Mouse (Mus musculus): ENCODE results near the gene She. TPM values are rescaled to one million over a fixed set of nuclear protein-coding genes. Genes with fewer than 3 reads are reported as not detected.
"Not testable (repeated sequence)": the region's sequence is repeated elsewhere in the genome, so short reads cannot be mapped to it uniquely, and the experiment has no call there.

The She gene
- polyA plus RNA-seq (2015; fragmentation: Nextera tagmentation; extraction: Ambion mirVana): 2.8 and 3.2 TPM in 2 replicates

- 0 out of 2 replicates have a peak, but pooled peaks have one; percentile 10 for ATAC-seq (ENCODE audit: insufficient number of reproducible peaks, insufficient read depth, low FRiP score, low TSS enrichment, low read depth)
- Histone ChIP-seq H3K4me3 (peak within 1 kb of the TSS; percentile 52), H3K36me3 (no peaks in the 10 kb centered on the region), H3K27ac (peak within 1 kb of the TSS; percentile 48; the same call in 1 of the 2 replicates), H3K4me2 (peak within 1 kb of the TSS; percentile 72), H3K27me3 (peaks cover 76% of the 10 kb centered on the region), H3K4me1 (peaks cover 12% of the 10 kb centered on the region), H3K9me3 (no peaks in the 10 kb centered on the region), H3K9ac (peak within 1 kb of the TSS; percentile 70)
- 3% methylated on average over 95 of the region's 96 CpGs for WGBS
Measured at GRCm38 (mm10) chr3:89830815-89831591, at the start of gene She. She (plus strand) TSS chr3:89831370.

GRCm38 (mm10) chr3:89781640-89782039 lies 49.5 kb upstream of the She start:
- peaks cover 10% of the 10 kb centered on the region for H3K4me1 ChIP-seq
- no peaks in the 10 kb centered on the region for H3K27me3 ChIP-seq
- H3K36me3 ChIP-seq: peaks cover 67% of the 10 kb centered on the region
- no peaks in the 10 kb centered on the region for H3K9me3 ChIP-seq
- no peak overlapping the region for H3K4me2 ChIP-seq
- WGBS: 88% methylated on average over 5 of the region's 5 CpGs
- H3K9ac ChIP-seq: 0 out of 2 replicates have a peak overlapping the region, but pooled peaks have one; percentile 6
- no peak for ATAC-seq (ENCODE audit: insufficient number of reproducible peaks, insufficient read depth, low FRiP score, low TSS enrichment, low read depth)
- no peak overlapping the region for H3K4me3 ChIP-seq
- H3K27ac ChIP-seq: no peak overlapping the region

GRCm38 (mm10) chr3:89784991-89785753 lies 46.0 kb upstream of the She start:
- peak overlapping the region; percentile 62 for H3K27ac ChIP-seq
- peaks cover 10% of the 10 kb centered on the region for H3K4me1 ChIP-seq
- 21% methylated on average over 11 of the region's 11 CpGs for WGBS
- H3K9ac ChIP-seq: peak overlapping the region; percentile 21; the same call in 1 of the 2 replicates
- peak; percentile 22; the same call in 1 of the 2 replicates for ATAC-seq (ENCODE audit: insufficient number of reproducible peaks, insufficient read depth, low FRiP score, low TSS enrichment, low read depth)
- no peaks in the 10 kb centered on the region for H3K27me3 ChIP-seq
- peak overlapping the region; percentile 14; the same call in 1 of the 2 replicates for H3K4me2 ChIP-seq
- no peak overlapping the region for H3K4me3 ChIP-seq
- peaks cover 35% of the 10 kb centered on the region for H3K36me3 ChIP-seq
- no peaks in the 10 kb centered on the region for H3K9me3 ChIP-seq

- H3K27ac ChIP-seq: no peak overlapping the region
- H3K9ac ChIP-seq: no peak overlapping the region
- H3K4me3 ChIP-seq: no peak overlapping the region
- ATAC-seq (ENCODE audit: insufficient number of reproducible peaks, insufficient read depth, low FRiP score, low TSS enrichment, low read depth): no peak
- peaks cover 24% of the 10 kb centered on the region for H3K36me3 ChIP-seq
- no peaks in the 10 kb centered on the region for H3K9me3 ChIP-seq
- no peak overlapping the region for H3K4me2 ChIP-seq
- no peaks in the 10 kb centered on the region for H3K27me3 ChIP-seq
- H3K4me1 ChIP-seq: peaks cover 10% of the 10 kb centered on the region
- 78% methylated on average over 6 of the region's 6 CpGs for WGBS
Measured at GRCm38 (mm10) chr3:89786275-89786674, 44.9 kb upstream of the She start.

- WGBS: 78% methylated on average over 16 of the region's 16 CpGs
Measured at GRCm38 (mm10) chr3:89788680-89789352, 42.4 kb upstream of the She start.

GRCm38 (mm10) chr3:89794616-89795015 lies 36.6 kb upstream of the She start:
- no peak overlapping the region for H3K27ac ChIP-seq
- 56% methylated on average over 2 of the region's 2 CpGs for WGBS
- H3K4me2 ChIP-seq: no peak overlapping the region
- no peak overlapping the region for H3K4me3 ChIP-seq
- no peak for ATAC-seq (ENCODE audit: insufficient number of reproducible peaks, insufficient read depth, low FRiP score, low TSS enrichment, low read depth)
- H3K4me1 ChIP-seq: 0 out of 2 replicates have a peak, but pooled peaks cover 4% of the 10 kb centered on the region
- H3K9me3 ChIP-seq: no peaks in the 10 kb centered on the region
- H3K27me3 ChIP-seq: 0 out of 2 replicates have a peak, but pooled peaks cover 3% of the 10 kb centered on the region
- no peak overlapping the region for H3K9ac ChIP-seq
- no peaks in the 10 kb centered on the region for H3K36me3 ChIP-seq

More at GRCm38 (mm10) chr3:89788680-89789352, 42.4 kb upstream of the She start:
- H3K27me3 ChIP-seq: no peaks in the 10 kb centered on the region
- H3K4me2 ChIP-seq: no peak overlapping the region
- peaks cover 10% of the 10 kb centered on the region for H3K4me1 ChIP-seq
- H3K4me3 ChIP-seq: no peak overlapping the region
- no peak for ATAC-seq (ENCODE audit: insufficient number of reproducible peaks, insufficient read depth, low FRiP score, low TSS enrichment, low read depth)
- no peak overlapping the region for H3K9ac ChIP-seq
- H3K36me3 ChIP-seq: no peaks in the 10 kb centered on the region
- no peaks in the 10 kb centered on the region for H3K9me3 ChIP-seq
- no peak overlapping the region for H3K27ac ChIP-seq

- no peaks in the 10 kb centered on the region for H3K36me3 ChIP-seq
- H3K4me1 ChIP-seq: 0 out of 2 replicates have a peak, but pooled peaks cover 5% of the 10 kb centered on the region
- no peak overlapping the region for H3K4me2 ChIP-seq
- H3K9ac ChIP-seq: no peak overlapping the region
- no peak overlapping the region for H3K4me3 ChIP-seq
- 59% methylated on average over 5 of the region's 5 CpGs for WGBS
- H3K27ac ChIP-seq: no peak overlapping the region
- H3K9me3 ChIP-seq: no peaks in the 10 kb centered on the region
- no peak for ATAC-seq (ENCODE audit: insufficient number of reproducible peaks, insufficient read depth, low FRiP score, low TSS enrichment, low read depth)
- 0 out of 2 replicates have a peak, but pooled peaks cover 3% of the 10 kb centered on the region for H3K27me3 ChIP-seq
Measured at GRCm38 (mm10) chr3:89795746-89796145, 35.4 kb upstream of the She start.

GRCm38 (mm10) chr3:89796358-89796757 lies 34.8 kb upstream of the She start:
- no peak overlapping the region for H3K4me2 ChIP-seq
- H3K4me1 ChIP-seq: 0 out of 2 replicates have a peak, but pooled peaks cover 5% of the 10 kb centered on the region
- ATAC-seq (ENCODE audit: insufficient number of reproducible peaks, insufficient read depth, low FRiP score, low TSS enrichment, low read depth): no peak
- no peak overlapping the region for H3K27ac ChIP-seq
- H3K27me3 ChIP-seq: 0 out of 2 replicates have a peak, but pooled peaks cover 3% of the 10 kb centered on the region
- H3K9me3 ChIP-seq: no peaks in the 10 kb centered on the region
- H3K36me3 ChIP-seq: no peaks in the 10 kb centered on the region
- H3K4me3 ChIP-seq: no peak overlapping the region
- 54% methylated on average over 4 of the region's 4 CpGs for WGBS
- no peak overlapping the region for H3K9ac ChIP-seq

- ATAC-seq (ENCODE audit: insufficient number of reproducible peaks, insufficient read depth, low FRiP score, low TSS enrichment, low read depth): no peak
- 88% methylated on average over 3 of the region's 3 CpGs for WGBS
- no peak overlapping the region for H3K27ac ChIP-seq
Measured at GRCm38 (mm10) chr3:89798518-89798917, 32.7 kb upstream of the She start.

GRCm38 (mm10) chr3:89799476-89799875 lies 31.7 kb upstream of the She start:
- no peaks in the 10 kb centered on the region for H3K36me3 ChIP-seq
- peak overlapping the region; percentile 4; the same call in 1 of the 2 replicates for H3K9ac ChIP-seq
- H3K27ac ChIP-seq: no peak overlapping the region
- 5% methylated on average over 13 of the region's 13 CpGs for WGBS
- H3K4me3 ChIP-seq: no peak overlapping the region
- H3K4me1 ChIP-seq: 0 out of 2 replicates have a peak, but pooled peaks cover 5% of the 10 kb centered on the region
- H3K27me3 ChIP-seq: 0 out of 2 replicates have a peak, but pooled peaks cover 3% of the 10 kb centered on the region
- peak overlapping the region; percentile 44 for H3K4me2 ChIP-seq
- H3K9me3 ChIP-seq: no peaks in the 10 kb centered on the region
- no peak for ATAC-seq (ENCODE audit: insufficient number of reproducible peaks, insufficient read depth, low FRiP score, low TSS enrichment, low read depth)

More at GRCm38 (mm10) chr3:89798518-89798917, 32.7 kb upstream of the She start:
- H3K9me3 ChIP-seq: no peaks in the 10 kb centered on the region
- 0 out of 2 replicates have a peak, but pooled peaks cover 3% of the 10 kb centered on the region for H3K27me3 ChIP-seq
- H3K9ac ChIP-seq: no peak overlapping the region
- H3K4me1 ChIP-seq: 0 out of 2 replicates have a peak, but pooled peaks cover 5% of the 10 kb centered on the region
- no peak overlapping the region for H3K4me2 ChIP-seq
- no peaks in the 10 kb centered on the region for H3K36me3 ChIP-seq
- H3K4me3 ChIP-seq: no peak overlapping the region

- H3K27me3 ChIP-seq; H3K27ac ChIP-seq; H3K4me2 ChIP-seq; H3K9me3 ChIP-seq; H3K36me3 ChIP-seq; H3K4me3 ChIP-seq; ATAC-seq (ENCODE audit: insufficient number of reproducible peaks, insufficient read depth, low FRiP score, low TSS enrichment, low read depth); H3K4me1 ChIP-seq; H3K9ac ChIP-seq: not testable (repeated sequence)
- WGBS: 29% methylated on average over 3 of the region's 3 CpGs
Measured at GRCm38 (mm10) chr3:89800078-89800477, 31.1 kb upstream of the She start.
